Mouse (Mus musculus) heart, embryonic 10.5 days (tissue): ENCODE results near the gene Erc2. TPM values are rescaled to one million over a fixed set of nuclear protein-coding genes. Genes with fewer than 3 reads are reported as not detected.

Source experiments
- DNase-seq: peaks from one replicate; pipeline ENCODE4 v3.0.0-alpha.2; 2017; ENCODE audit warnings: low spot score
- H3K27ac ChIP-seq: fragments of 300-500 bp; sonication (generic); 2 replicates; pipeline ENCODE4 v1.5.1; 2016; ENCODE audit warnings: mild to moderate bottlenecking
- H3K27me3 ChIP-seq: fragments of 300-500 bp; sonication (generic); 2 replicates; pipeline ENCODE4 v1.6.1; 2016; ENCODE audit warnings: mild to moderate bottlenecking; ENCODE audit not compliant: poor library complexity, insufficient read depth, severe bottlenecking
- H3K36me3 ChIP-seq: fragments of 300-500 bp; sonication (generic); 2 replicates; pipeline ENCODE4 v1.6.1; 2016; ENCODE audit warnings: mild to moderate bottlenecking, moderate library complexity
- H3K4me1 ChIP-seq: fragments of 300-500 bp; sonication (generic); 2 replicates; pipeline ENCODE4 v1.6.1; 2016; ENCODE audit warnings: mild to moderate bottlenecking
- H3K4me3 ChIP-seq: fragments of 300-500 bp; sonication (generic); 2 replicates; pipeline ENCODE4 v1.5.1; 2016; ENCODE audit warnings: mild to moderate bottlenecking, moderate library complexity
- H3K9me3 ChIP-seq: fragments of 300-500 bp; sonication (generic); 2 replicates; pipeline ENCODE4 v1.6.1; 2016; ENCODE audit warnings: mild to moderate bottlenecking, moderate library complexity
- WGBS: fragments of 180-500 bp; shearing (Covaris S2); methylation state at CpG from one replicate; pipeline ENCODE4 v1.1.7; 2016; 5-methylcytosine and 5-hydroxymethylcytosine counted together
- polyA plus RNA-seq: library from polyadenylated mRNA; unstranded; fragments of >200 nt; fragmentation: Nextera tagmentation; extraction: Ambion mirVana; gene quantifications from 2 replicates; pipeline ENCODE4 v1.2.1, GENCODE M21; 2016

The Erc2 gene
- polyA plus RNA-seq, 1 experiment from 2014 or later, result 4.8 TPM

- no peak for DNase-seq
- H3K4me1 ChIP-seq, result no peaks in the 10 kb centered on the region
- WGBS, result 76% methylated on average over 5 of the region's 5 CpGs
- no peaks in the 10 kb centered on the region for H3K36me3 ChIP-seq
- no peaks in the 10 kb centered on the region for H3K9me3 ChIP-seq
- H3K27ac ChIP-seq, result no peak overlapping the region
- H3K27me3 ChIP-seq, result peaks cover under 1% of the 10 kb centered on the region; the same call in 1 of the 2 replicates
- H3K4me3 ChIP-seq, result no peak overlapping the region
These were observed 7.3 kb downstream of the Erc2 start for GRCm38 (mm10) chr14:27629369-27630012.

DNA sequence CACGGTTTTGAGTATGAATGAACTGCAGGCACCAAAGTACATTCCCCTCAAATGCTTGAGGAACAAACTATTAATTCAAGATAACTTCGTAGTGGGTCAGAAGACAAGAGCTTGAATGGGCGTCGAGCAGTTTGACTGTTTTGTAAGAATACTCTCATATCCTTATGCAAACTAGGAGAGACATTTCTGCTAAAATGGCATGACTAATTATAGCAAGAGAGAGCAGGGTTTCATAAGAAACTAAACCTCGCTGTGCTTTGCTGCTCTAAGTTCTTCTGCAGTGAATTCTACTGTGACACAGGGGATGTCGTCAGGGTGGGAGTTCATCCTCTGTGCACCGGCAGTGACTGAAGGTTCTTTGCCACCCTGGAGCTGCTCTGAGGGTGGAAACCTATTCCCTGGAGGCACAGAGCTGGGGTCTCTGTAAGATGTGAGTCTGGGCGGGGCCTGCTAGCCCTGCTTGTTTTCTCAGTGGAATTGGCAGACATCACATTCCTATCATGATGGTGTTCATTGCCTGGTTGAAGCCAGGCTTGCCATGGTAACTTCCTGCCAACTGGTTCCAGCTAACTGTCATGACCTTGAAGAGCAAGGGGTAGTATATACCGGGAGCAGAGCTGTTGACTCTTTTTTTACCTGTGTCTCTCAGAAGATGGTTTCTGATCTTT lies 8.9 kb downstream of the Erc2 start:
- DNase-seq, result no peak
- no peaks in the 10 kb centered on the region for H3K9me3 ChIP-seq
- H3K27me3 ChIP-seq, result no peaks in the 10 kb centered on the region
- H3K36me3 ChIP-seq, result no peaks in the 10 kb centered on the region
- H3K27ac ChIP-seq, result no peak overlapping the region
- H3K4me3 ChIP-seq, result no peak overlapping the region
- WGBS, result 84% methylated on average over 9 of the region's 9 CpGs
- no peaks in the 10 kb centered on the region for H3K4me1 ChIP-seq

GRCm38 (mm10) chr14:27634761-27635160 lies 12.5 kb downstream of the Erc2 start:
- WGBS, result 76% methylated on average over 6 of the region's 6 CpGs
- DNase-seq, result no peak
- Histone ChIP-seq H3K27ac (no peak overlapping the region), H3K9me3 (no peaks in the 10 kb centered on the region), H3K4me3 (no peak overlapping the region), H3K4me1 (no peaks in the 10 kb centered on the region), H3K27me3 (no peaks in the 10 kb centered on the region), H3K36me3 (no peaks in the 10 kb centered on the region)

- no peak overlapping the region for H3K4me3 ChIP-seq
- 79% methylated on average over 2 of the region's 2 CpGs for WGBS
- DNase-seq, result no peak
- H3K27ac ChIP-seq, result no peak overlapping the region
- H3K4me1 ChIP-seq, result 0 out of 2 replicates have a peak, but pooled peaks cover 1% of the 10 kb centered on the region
- H3K27me3 ChIP-seq, result no peaks in the 10 kb centered on the region
- no peaks in the 10 kb centered on the region for H3K9me3 ChIP-seq
- no peaks in the 10 kb centered on the region for H3K36me3 ChIP-seq
These were observed 14.3 kb downstream of the Erc2 start for GRCm38 (mm10) chr14:27636556-27636955.

- Histone ChIP-seq H3K36me3 (no peaks in the 10 kb centered on the region), H3K4me1 (0 out of 2 replicates have a peak, but pooled peaks cover 11% of the 10 kb centered on the region), H3K27me3 (no peaks in the 10 kb centered on the region), H3K27ac (no peak overlapping the region), H3K9me3 (no peaks in the 10 kb centered on the region), H3K4me3 (no peak overlapping the region)
- WGBS, result 75% methylated on average over 3 of the region's 3 CpGs
- DNase-seq, result no peak
These were observed 19.2 kb downstream of the Erc2 start for GRCm38 (mm10) chr14:27641382-27641781.

DNA sequence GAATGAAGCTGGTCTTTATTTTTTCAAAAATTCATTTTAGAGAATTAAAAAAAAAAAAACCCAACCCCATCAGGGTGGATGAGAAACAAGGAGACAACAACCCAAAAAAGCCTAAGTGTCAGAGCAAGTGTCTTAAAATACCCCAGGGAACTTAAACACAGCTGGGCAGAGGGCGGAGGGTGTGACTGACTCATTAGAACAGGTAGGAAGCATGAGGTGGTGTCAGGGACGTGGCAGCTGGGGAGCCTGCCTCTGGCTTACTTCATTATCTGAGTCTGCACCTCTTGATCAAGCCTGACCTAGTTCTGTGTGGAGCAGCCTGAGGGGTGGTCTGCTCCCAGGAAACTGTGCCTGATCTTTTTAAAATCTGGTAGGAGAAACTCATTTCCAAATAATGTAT lies 20.8 kb downstream of the Erc2 start:
- Histone ChIP-seq H3K27me3 (no peaks in the 10 kb centered on the region), H3K4me3 (no peak overlapping the region), H3K36me3 (no peaks in the 10 kb centered on the region), H3K27ac (no peak overlapping the region), H3K9me3 (no peaks in the 10 kb centered on the region), H3K4me1 (0 out of 2 replicates have a peak, but pooled peaks cover 11% of the 10 kb centered on the region)
- 29% methylated on average over 2 of the region's 2 CpGs for WGBS
- DNase-seq, result no peak

DNA sequence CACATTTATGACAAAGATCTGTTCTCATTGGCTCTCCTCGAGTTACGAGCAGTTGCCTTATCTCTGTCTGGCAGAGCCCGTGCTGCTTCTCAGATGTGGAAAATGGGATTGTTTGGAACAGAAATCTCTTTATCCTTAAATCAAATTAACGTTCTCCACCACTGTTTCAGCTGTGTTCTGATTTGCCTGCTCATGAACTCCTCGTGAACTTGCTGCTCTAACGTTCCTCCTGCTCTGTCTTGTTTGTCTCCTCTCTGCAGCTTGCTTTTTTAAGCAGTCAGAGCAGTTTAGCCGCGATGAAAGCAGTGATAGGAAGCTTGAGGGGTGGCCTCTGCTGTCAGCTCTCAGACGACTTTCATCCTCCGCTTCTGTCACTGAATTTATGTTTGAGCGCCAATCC lies 32.4 kb downstream of the Erc2 start:
- Histone ChIP-seq H3K9me3 (no peaks in the 10 kb centered on the region), H3K4me3 (no peak overlapping the region), H3K27ac (no peak overlapping the region), H3K36me3 (no peaks in the 10 kb centered on the region), H3K4me1 (peaks cover 9% of the 10 kb centered on the region), H3K27me3 (no peaks in the 10 kb centered on the region)
- DNase-seq, result no peak
- WGBS, result 20% methylated on average over 11 of the region's 11 CpGs

DNA sequence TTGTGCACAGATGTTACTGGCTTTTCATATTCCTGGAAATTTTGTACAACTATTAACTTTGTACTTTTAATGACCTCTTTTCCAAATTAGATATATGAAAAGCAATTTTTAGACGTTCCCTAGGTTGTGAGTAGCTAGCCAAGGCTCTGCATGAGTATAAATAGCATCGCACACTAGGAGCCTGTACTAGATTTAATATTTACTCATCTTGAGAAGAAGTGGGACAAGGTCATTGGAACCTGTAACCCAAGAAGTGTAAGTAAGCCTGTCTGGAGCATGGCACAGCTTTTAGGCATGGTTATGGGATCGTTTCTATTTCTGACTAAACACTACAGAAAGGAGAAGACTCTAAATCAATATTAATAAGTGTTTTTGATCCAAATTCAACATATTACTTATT lies 36.4 kb downstream of the Erc2 start:
- H3K27ac ChIP-seq, result no peak overlapping the region
- no peaks in the 10 kb centered on the region for H3K9me3 ChIP-seq
- no peaks in the 10 kb centered on the region for H3K36me3 ChIP-seq
- no peak for DNase-seq
- peaks cover 13% of the 10 kb centered on the region for H3K4me1 ChIP-seq
- 76% methylated on average over 3 of the region's 3 CpGs for WGBS
- H3K27me3 ChIP-seq, result no peaks in the 10 kb centered on the region
- no peak overlapping the region for H3K4me3 ChIP-seq

DNA sequence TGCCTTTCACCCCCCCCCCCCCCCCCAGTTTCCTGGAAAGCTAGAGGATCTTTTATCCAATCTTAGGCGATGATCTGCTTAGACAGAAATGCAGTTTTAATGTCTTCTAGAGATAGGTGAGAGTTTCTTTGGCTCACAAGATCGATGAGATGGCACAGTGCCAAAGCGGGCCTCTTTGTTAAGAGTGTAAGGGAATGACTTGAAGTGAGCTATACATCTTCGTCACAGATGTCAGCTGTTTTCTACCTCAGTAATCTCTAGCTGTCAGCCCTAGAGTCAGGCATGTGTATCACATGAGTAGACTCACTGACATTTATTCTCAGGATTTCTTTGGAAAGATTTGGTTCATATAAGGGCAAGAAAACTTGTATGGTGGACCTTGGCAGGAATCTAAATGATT lies 39.2 kb downstream of the Erc2 start:
- H3K9me3 ChIP-seq, result no peaks in the 10 kb centered on the region
- WGBS, result 57% methylated on average over 4 of the region's 4 CpGs
- H3K27me3 ChIP-seq, result no peaks in the 10 kb centered on the region
- DNase-seq, result no peak
- H3K4me3 ChIP-seq, result no peak overlapping the region
- H3K27ac ChIP-seq, result no peak overlapping the region
- H3K4me1 ChIP-seq, result 0 out of 2 replicates have a peak, but pooled peaks cover 4% of the 10 kb centered on the region
- H3K36me3 ChIP-seq, result no peaks in the 10 kb centered on the region

- no peaks in the 10 kb centered on the region for H3K36me3 ChIP-seq
- DNase-seq, result no peak
- 0 out of 2 replicates have a peak, but pooled peaks cover 4% of the 10 kb centered on the region for H3K4me1 ChIP-seq
- no peaks in the 10 kb centered on the region for H3K9me3 ChIP-seq
- H3K4me3 ChIP-seq, result no peak overlapping the region
- no peak overlapping the region for H3K27ac ChIP-seq
- H3K27me3 ChIP-seq, result no peaks in the 10 kb centered on the region
These were observed 40.0 kb downstream of the Erc2 start for GRCm38 (mm10) chr14:27662251-27662650.

DNA sequence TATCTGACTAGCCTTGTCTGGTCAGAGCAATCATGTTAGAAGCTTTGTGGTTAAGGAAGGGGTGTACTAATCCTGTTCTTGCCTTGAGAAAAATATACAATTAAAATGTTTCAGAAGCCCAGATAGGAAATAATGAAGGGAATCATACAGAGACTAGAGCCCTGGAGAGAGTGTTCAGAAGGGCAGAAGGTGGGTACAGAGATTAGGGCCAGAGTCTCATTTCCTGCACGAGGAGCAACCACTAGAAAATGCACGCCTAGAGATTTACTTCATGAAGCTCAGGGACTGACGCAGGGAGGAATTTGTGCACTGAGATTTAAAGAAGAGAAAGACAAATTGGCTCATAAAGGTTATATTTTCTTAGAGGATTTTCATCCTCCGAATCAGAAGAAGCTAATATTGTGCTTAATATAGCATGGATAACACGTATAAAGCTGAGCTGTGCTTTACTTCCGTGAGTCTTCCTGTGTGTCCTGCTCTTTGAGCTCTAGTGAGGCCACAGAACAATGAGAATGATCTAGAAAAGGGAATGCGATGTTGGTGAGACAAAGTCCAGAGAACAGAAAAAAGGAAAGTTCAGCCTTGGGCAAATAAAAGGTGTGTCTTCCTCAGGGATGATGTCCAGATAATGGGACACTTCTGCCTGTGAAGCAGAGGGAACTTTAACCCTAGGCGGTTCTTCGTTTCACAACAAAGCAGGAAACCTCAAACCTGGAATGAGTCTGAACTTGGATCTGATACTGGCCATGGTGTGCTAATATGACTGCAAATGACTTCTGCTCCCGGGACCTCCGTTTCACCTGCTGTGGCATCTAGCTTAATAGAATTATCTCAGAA lies 45.0 kb downstream of the Erc2 start:
- 81% methylated on average over 11 of the region's 11 CpGs for WGBS
- H3K9me3 ChIP-seq, result no peaks in the 10 kb centered on the region
- H3K4me3 ChIP-seq, result no peak overlapping the region
- H3K27ac ChIP-seq, result no peak overlapping the region
- H3K27me3 ChIP-seq, result no peaks in the 10 kb centered on the region
- no peaks in the 10 kb centered on the region for H3K4me1 ChIP-seq
- no peaks in the 10 kb centered on the region for H3K36me3 ChIP-seq
- DNase-seq, result no peak

- Histone ChIP-seq H3K4me1 (no peaks in the 10 kb centered on the region), H3K4me3 (no peak overlapping the region), H3K27ac (no peak overlapping the region), H3K36me3 (no peaks in the 10 kb centered on the region), H3K9me3 (no peaks in the 10 kb centered on the region), H3K27me3 (no peaks in the 10 kb centered on the region)
- no peak for DNase-seq
- 63% methylated on average over 6 of the region's 6 CpGs for WGBS
These were observed 45.9 kb downstream of the Erc2 start for GRCm38 (mm10) chr14:27668151-27668550.

- no peaks in the 10 kb centered on the region for H3K4me1 ChIP-seq
- H3K27ac ChIP-seq, result no peak overlapping the region
- no peaks in the 10 kb centered on the region for H3K36me3 ChIP-seq
- no peaks in the 10 kb centered on the region for H3K27me3 ChIP-seq
- WGBS, result 73% methylated on average over 3 of the region's 3 CpGs
- no peak overlapping the region for H3K4me3 ChIP-seq
- H3K9me3 ChIP-seq, result no peaks in the 10 kb centered on the region
- no peak for DNase-seq
These were observed 47.7 kb downstream of the Erc2 start for GRCm38 (mm10) chr14:27669939-27670338.
